Comparison of ENCODE assay signal across 14 mouse cellular contexts in genomic region chr6:122758732-122759131, GRCm38 (mm10). TPM values are rescaled to one million over a fixed set of nuclear protein-coding genes. Genes with fewer than 3 reads are reported as not detected.
DNase-seq lines count a peak whose midpoint lies in the region; ATAC-seq and TF ChIP-seq lines count a peak whose summit lies in the region.
"Had no signal": no experiment of that assay in that cellular context is flagged by ENCODE, and none has a peak within 500 bp of the region (broad histone marks: within the 10 kb centered on the region; RNA-seq: fewer than 3 reads in every experiment).

No protein-coding gene starts in this region.

- no peak overlapping the region for H3K4me2 ChIP-seq in hindbrain, postnatal 0 days (ENCODE audit: low read depth, low read length)
- no peak overlapping the region for H3K4me2 ChIP-seq in hindbrain, embryonic 14.5 days (replicated peaks)
- H3K4me2 ChIP-seq in myocyte (ENCODE audit: low read depth) = peak overlapping the region; percentile 60

- H3K4me3 ChIP-seq in hindbrain, postnatal 0 days (ENCODE audit: low read length) = no peak overlapping the region
- no peak overlapping the region for H3K4me3 ChIP-seq in hindbrain, embryonic 14.5 days (replicated peaks; ENCODE audit: low read length)
- no peak overlapping the region for H3K4me3 ChIP-seq in myocyte

- no peaks in the 10 kb centered on the region for H3K27me3 ChIP-seq in hindbrain, postnatal 0 days (ENCODE audit: insufficient read depth, low read length)
- no peaks in the 10 kb centered on the region for H3K27me3 ChIP-seq in hindbrain, embryonic 14.5 days (ENCODE audit: control insufficient read depth, insufficient read depth, low read length)
- H3K27me3 ChIP-seq in myocyte (ENCODE audit: control insufficient read depth, insufficient read depth, insufficient read length) = no peaks in the 10 kb centered on the region

- TF ChIP-seq POLR2A in myocyte (IDR thresholded peaks at IDR 0.05; ENCODE audit: insufficient read length, low read depth) = no peak

- H3K36me3 ChIP-seq in hindbrain, postnatal 0 days (ENCODE audit: insufficient read depth, low read length) = no peaks in the 10 kb centered on the region
- H3K36me3 ChIP-seq in hindbrain, embryonic 14.5 days (replicated peaks; ENCODE audit: control insufficient read depth, insufficient read depth) = no peaks in the 10 kb centered on the region
- no peaks in the 10 kb centered on the region for H3K36me3 ChIP-seq in myocyte (ENCODE audit: control insufficient read depth, insufficient read depth)

- H3K4me1 ChIP-seq in hindbrain, postnatal 0 days (ENCODE audit: insufficient read depth, low read length) = no peaks in the 10 kb centered on the region
- H3K4me1 ChIP-seq in hindbrain, embryonic 14.5 days (replicated peaks; ENCODE audit: control insufficient read depth, insufficient read depth, low read length) = peaks cover under 1% of the 10 kb centered on the region; the same call in 1 of the 2 replicates

- 35% methylated on average over 5 of the region's 5 CpGs for WGBS in hindbrain, postnatal 0 days
- WGBS in hindbrain, embryonic 14.5 days = 51% methylated on average over 5 of the region's 5 CpGs

- H3K27ac ChIP-seq in hindbrain, postnatal 0 days = no peak overlapping the region
- no peak overlapping the region for H3K27ac ChIP-seq in hindbrain, embryonic 14.5 days

- no peak overlapping the region for H3ac ChIP-seq in myocyte (ENCODE audit: control insufficient read depth, insufficient read length)

- peak; percentile 40 for DNase-seq in hindbrain, postnatal 0 days (ENCODE audit: low spot score)
- DNase-seq in hindbrain, embryonic 14.5 days (ENCODE audit: low spot score) = no peak
- DNase-seq in NIH3T3 (ENCODE audit: low read depth) = peak; percentile 78
- no peak for DNase-seq in urinary bladder, postnatal 4 days (ENCODE audit: low spot score in 2 of 2)
- DNase-seq in left cerebral cortex, postnatal 14 days (ENCODE audit: low spot score in 2 of 2) = no peak
- DNase-seq in cerebellum, adult 11 months = no peak
- DNase-seq: embryo, embryonic 11 days; kidney, postnatal 25 days; left cerebral cortex, postnatal 4 days; spleen, adult 18-20 months; thymus, adult 18-20 months had no signal

- TF ChIP-seq CTCF in hindbrain, postnatal 0 days (IDR thresholded peaks at IDR 0.05; ENCODE audit: low read depth) = no peak

- intact Hi-C loops in left cerebral cortex, postnatal 14 days (cut with DNase I) = no loop called here

- H3K9me3 ChIP-seq in hindbrain, postnatal 0 days (ENCODE audit: low read length) = no peaks in the 10 kb centered on the region
- H3K9me3 ChIP-seq in hindbrain, embryonic 14.5 days (ENCODE audit: control insufficient read depth, low read length) = no peaks in the 10 kb centered on the region

- H3K9ac ChIP-seq in hindbrain, postnatal 0 days (replicated peaks; ENCODE audit: low read length) = no peak overlapping the region
- H3K9ac ChIP-seq in hindbrain, embryonic 14.5 days = no peak overlapping the region

- peak; percentile 55 for ATAC-seq in hindbrain, postnatal 0 days
- no peak for ATAC-seq in hindbrain, embryonic 14.5 days (ENCODE audit: low FRiP score)
- peak; percentile 66 for ATAC-seq in inflammation-experienced regulatory T-cells, adult 6 months

- no peaks in the 10 kb centered on the region for H3K79me2 ChIP-seq in myocyte (ENCODE audit: control insufficient read depth, insufficient read depth)

TF ChIP-seq in myocyte, 11 proteins besides CTCF, POLR2A, EP300 and RAD21:
- TF ChIP-seq TCF12 (IDR thresholded peaks at IDR 0.05; ENCODE audit: insufficient read depth, poor library complexity, severe bottlenecking) (no peak), USF1 (IDR thresholded peaks at IDR 0.05; ENCODE audit: low read depth) (no peak), MYOG (IDR thresholded peaks at IDR 0.05; ENCODE audit: control insufficient read depth in 1 of 3, insufficient read depth in 1 of 3, insufficient read length in 2 of 3, low read depth in 2 of 3) (no peak), SRF (IDR thresholded peaks at IDR 0.05; ENCODE audit: control insufficient read depth, insufficient read length, low read depth) (no peak), REST (IDR thresholded peaks at IDR 0.05; ENCODE audit: insufficient read depth, insufficient read length) (no peak), CEBPB (IDR thresholded peaks at IDR 0.05; ENCODE audit: insufficient read depth, poor library complexity, severe bottlenecking) (no peak), POLR2AphosphoS2 (IDR thresholded peaks at IDR 0.05; ENCODE audit: insufficient read length, low read depth) (no peak), TCF3 (IDR thresholded peaks at IDR 0.05; ENCODE audit: insufficient read length, low read depth) (no peak)

RNA-seq across cellular contexts. Expression of gene Slc2a3, which starts 42.7 kb away (rescaled TPM):
- total RNA-seq in hindbrain, postnatal 0 days (2014; rRNA removed) = 108 and 129 TPM in 2 replicates
- polyA plus RNA-seq in hindbrain, postnatal 0 days (2015; fragmentation: Nextera tagmentation; extraction: Ambion mirVana) = 48.9 and 49.7 TPM in 2 replicates
- 40.1 and 51.6 TPM in 2 replicates for polyA plus RNA-seq in hindbrain, embryonic 14.5 days (2014; fragmentation: Nextera tagmentation; extraction: Ambion mirVana)
- 10 to 100 TPM; 59.4 to 80.7 (median 70.8) TPM for polyA plus RNA-seq in inflammation-experienced regulatory T-cells, adult 6 months (2017; shearing (Covaris generic))
- polyA plus RNA-seq in myocyte (2012; fragmentation: generic; extraction: Trizol) = 1.2 TPM
- 100 to 1,000 TPM; 169 TPM for total RNA-seq in left cerebral cortex, postnatal 14 days (2021)

RNA-seq across cellular contexts. Expression of gene Nanog, which starts 51.4 kb away (rescaled TPM):
- not detected in 2 replicates for total RNA-seq in hindbrain, postnatal 0 days (2014; rRNA removed)
- polyA plus RNA-seq in hindbrain, postnatal 0 days (2015; fragmentation: Nextera tagmentation; extraction: Ambion mirVana) = 0.15 and 0.16 TPM in 2 replicates
- 0.09 TPM in 1 of 2 replicates, not detected in the other for polyA plus RNA-seq in hindbrain, embryonic 14.5 days (2014; fragmentation: Nextera tagmentation; extraction: Ambion mirVana)
- polyA plus RNA-seq in inflammation-experienced regulatory T-cells, adult 6 months (2017; shearing (Covaris generic)) = under 1 TPM in 1 of 3 experiments, not detected in 2; 0.16 TPM
- polyA plus RNA-seq in myocyte (2012; fragmentation: generic; extraction: Trizol) = 0.10 TPM
- total RNA-seq in left cerebral cortex, postnatal 14 days (2021) = not detected
- total RNA-seq: gastrocnemius, adult 8-10 months; left cerebral cortex, postnatal 4 days had no signal

Comparison
In these comparisons a context has a peak if more than half of its experiments do, and no peak if none do; other contexts are left out.
1. DNase-seq: peak in hindbrain, postnatal 0 days (single experiment) and NIH3T3 (single experiment); none in hindbrain, embryonic 14.5 days (single experiment), urinary bladder, postnatal 4 days (0 of 2), left cerebral cortex, postnatal 14 days (0 of 2) and cerebellum, adult 11 months (single experiment).
2. RNA of gene Slc2a3, which starts 42.7 kb away (polyA plus RNA-seq): 59.4 to 80.7 TPM in inflammation-experienced regulatory T-cells, adult 6 months, 48.9 to 49.7 TPM in hindbrain, postnatal 0 days and 40.1 to 51.6 TPM in hindbrain, embryonic 14.5 days; 1.2 TPM in myocyte (single experiment); every median in the first group is over 10 times any median in the second.